Mouse (Mus musculus): ENCODE results near the gene Prim1. TPM values are rescaled to one million over a fixed set of nuclear protein-coding genes. Genes with fewer than 3 reads are reported as not detected.
A peak's percentile ranks its signal among the peaks of the same experiment; 100 is the strongest.

The Prim1 gene
- total RNA-seq, 1 experiment, result 63.5 TPM

DNA sequence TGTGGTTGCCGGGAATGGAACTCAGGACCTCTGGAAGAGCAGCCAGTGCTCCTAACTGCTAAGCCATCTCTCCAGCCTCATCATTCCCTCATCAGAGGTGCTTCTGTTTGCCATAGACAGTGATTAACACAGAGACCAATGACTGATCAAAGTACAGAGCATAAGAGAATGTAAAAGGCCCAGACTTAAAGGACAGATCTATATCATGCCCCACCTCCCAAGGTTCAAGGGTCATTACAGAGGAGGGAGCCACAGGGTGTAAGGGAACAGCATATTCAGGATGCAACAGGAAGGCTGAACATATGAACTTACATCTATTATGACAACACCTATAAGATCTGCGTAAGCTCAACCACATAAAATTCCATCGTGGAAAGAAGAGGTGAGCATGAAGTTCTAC, 18.3 kb upstream of the Prim1 start:
- H3K36me3 ChIP-seq (ENCODE audit: control insufficient read depth, insufficient read depth, low read length, poor library complexity, severe bottlenecking), result no peaks in the 10 kb centered on the region
- in situ Hi-C loops (cut with MboI; ENCODE audit: low sequenced_read_pairs in 2 of 2, unreplicated experiment in 2 of 2), result no loop called here

DNA sequence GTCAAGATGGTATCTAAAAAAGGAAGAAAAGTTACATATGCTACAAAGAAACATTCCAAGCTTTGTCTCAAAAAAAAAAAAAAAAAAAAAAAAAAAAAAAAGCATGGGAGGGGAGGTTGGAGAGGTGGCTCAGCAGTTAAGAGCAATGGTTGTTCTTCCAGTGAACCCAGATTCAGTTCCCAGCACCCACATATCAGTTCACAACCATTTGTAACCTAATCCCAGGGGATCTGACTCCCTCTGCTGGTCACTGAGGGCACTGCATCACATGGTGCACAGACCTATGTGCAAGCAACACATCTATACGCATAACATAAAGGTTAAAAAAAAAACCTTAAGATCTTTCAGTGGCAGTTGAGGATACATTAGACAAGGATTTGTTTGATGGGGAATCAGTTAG, 16.7 kb upstream of the Prim1 start:
- H3K9me3 ChIP-seq (ENCODE audit: control insufficient read depth, insufficient read depth, low read depth, low read length), result no peaks in the 10 kb centered on the region
- H3K36me3 ChIP-seq (ENCODE audit: control insufficient read depth, insufficient read depth, low read length, poor library complexity, severe bottlenecking), result no peaks in the 10 kb centered on the region
- H3K4me3 ChIP-seq (ENCODE audit: insufficient read depth in 1 of 2, low read depth in 1 of 2, low read length in 2 of 2, poor library complexity in 1 of 2, severe bottlenecking in 1 of 2), result no peak overlapping the region
- no peak overlapping the region for H3K9ac ChIP-seq (ENCODE audit: insufficient read depth, low read depth, low read length, poor library complexity, severe bottlenecking)
- H3K4me1 ChIP-seq (ENCODE audit: control insufficient read depth in 2 of 2, insufficient read depth in 2 of 2, low read length in 2 of 2, poor library complexity in 1 of 2), result no peaks in the 10 kb centered on the region
- DNase-seq (ENCODE audit: low read depth, low spot score), result no peak
- in situ Hi-C loops (cut with MboI; ENCODE audit: low sequenced_read_pairs in 2 of 2, unreplicated experiment in 2 of 2), result no loop called here
- TF ChIP-seq CHD2 (IDR thresholded peaks at IDR 0.05; ENCODE audit: low read depth, low read length) (no peak), ZNF384 (IDR thresholded peaks at IDR 0.05; ENCODE audit: low read depth, low read length) (peak; percentile 90)
- no peak overlapping the region for H3K27ac ChIP-seq (ENCODE audit: insufficient read depth, low read depth, low read length, poor library complexity, severe bottlenecking)

More for the DNA sequence above, 18.3 kb upstream of the Prim1 start:
- Histone ChIP-seq H3K9ac (ENCODE audit: insufficient read depth, low read depth, low read length, poor library complexity, severe bottlenecking) (no peak overlapping the region), H3K9me3 (ENCODE audit: control insufficient read depth, insufficient read depth, low read depth, low read length) (no peaks in the 10 kb centered on the region), H3K4me1 (ENCODE audit: control insufficient read depth in 2 of 2, insufficient read depth in 2 of 2, low read length in 2 of 2, poor library complexity in 1 of 2) (no peaks in the 10 kb centered on the region), H3K27ac (ENCODE audit: insufficient read depth, low read depth, low read length, poor library complexity, severe bottlenecking) (no peak overlapping the region), H3K4me3 (ENCODE audit: insufficient read depth in 1 of 2, low read depth in 1 of 2, low read length in 2 of 2, poor library complexity in 1 of 2, severe bottlenecking in 1 of 2) (no peak overlapping the region)
- DNase-seq (ENCODE audit: low read depth, low spot score), result no peak
- TF ChIP-seq ZC3H11A (IDR thresholded peaks at IDR 0.05; ENCODE audit: borderline replicate concordance, low read depth, low read length), result no peak
- no peak for TF ChIP-seq CHD2 (IDR thresholded peaks at IDR 0.05; ENCODE audit: low read depth, low read length)
- TF ChIP-seq MAFK (IDR thresholded peaks at IDR 0.05; ENCODE audit: insufficient read depth, low read depth, low read length), result no peak
- no peak for TF ChIP-seq HCFC1 (IDR thresholded peaks at IDR 0.05; ENCODE audit: borderline replicate concordance, insufficient read depth, low read length)
- TF ChIP-seq ZNF384 (IDR thresholded peaks at IDR 0.05; ENCODE audit: low read depth, low read length), result no peak

DNA sequence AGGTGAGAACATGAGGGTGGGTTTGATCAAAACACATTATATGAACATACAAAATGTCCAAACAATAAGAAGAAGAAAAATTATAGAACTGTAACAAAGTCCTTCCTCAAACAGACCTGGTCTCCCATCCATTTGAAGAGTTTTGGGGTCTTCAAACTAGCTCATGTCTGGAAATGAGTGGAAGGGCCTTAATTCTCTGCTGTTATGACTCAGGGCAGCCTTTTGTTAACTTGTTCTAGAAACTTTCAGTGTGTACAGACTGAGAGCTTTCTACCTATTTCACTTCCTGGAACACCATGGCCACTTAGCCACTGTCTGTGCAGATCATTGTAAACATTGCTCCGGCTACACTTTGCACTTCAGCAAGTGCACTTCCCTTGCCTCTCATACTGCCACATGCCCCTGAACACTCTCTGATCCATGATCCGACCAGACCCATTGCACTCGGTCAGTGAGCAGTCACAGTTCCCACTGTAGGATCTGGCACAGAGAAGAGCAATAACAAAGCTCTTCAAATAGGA, 11.6 kb upstream of the Prim1 start:
- Histone ChIP-seq H3K36me3 (ENCODE audit: control insufficient read depth, insufficient read depth, low read length, poor library complexity, severe bottlenecking) (no peaks in the 10 kb centered on the region), H3K9ac (ENCODE audit: insufficient read depth, low read depth, low read length, poor library complexity, severe bottlenecking) (no peak overlapping the region), H3K9me3 (ENCODE audit: control insufficient read depth, insufficient read depth, low read depth, low read length) (no peaks in the 10 kb centered on the region), H3K4me1 (ENCODE audit: control insufficient read depth in 2 of 2, insufficient read depth in 2 of 2, low read length in 2 of 2, poor library complexity in 1 of 2) (no peaks in the 10 kb centered on the region), H3K27ac (ENCODE audit: insufficient read depth, low read depth, low read length, poor library complexity, severe bottlenecking) (no peak overlapping the region), H3K4me3 (ENCODE audit: insufficient read depth in 1 of 2, low read depth in 1 of 2, low read length in 2 of 2, poor library complexity in 1 of 2, severe bottlenecking in 1 of 2) (no peak overlapping the region)
- in situ Hi-C loops (cut with MboI; ENCODE audit: low sequenced_read_pairs in 2 of 2, unreplicated experiment in 2 of 2), result no loop called here
- TF ChIP-seq CHD2 (IDR thresholded peaks at IDR 0.05; ENCODE audit: low read depth, low read length), result no peak
- no peak for TF ChIP-seq ZNF384 (IDR thresholded peaks at IDR 0.05; ENCODE audit: low read depth, low read length)
- no peak for TF ChIP-seq MAFK (IDR thresholded peaks at IDR 0.05; ENCODE audit: insufficient read depth, low read depth, low read length)
- no peak for TF ChIP-seq ZC3H11A (IDR thresholded peaks at IDR 0.05; ENCODE audit: borderline replicate concordance, low read depth, low read length)
- TF ChIP-seq HCFC1 (IDR thresholded peaks at IDR 0.05; ENCODE audit: borderline replicate concordance, insufficient read depth, low read length), result no peak
- no peak for DNase-seq (ENCODE audit: low read depth, low spot score)

- H3K4me3 ChIP-seq (ENCODE audit: insufficient read depth in 1 of 2, low read depth in 1 of 2, low read length in 2 of 2, poor library complexity in 1 of 2, severe bottlenecking in 1 of 2), result no peak overlapping the region
- no peaks in the 10 kb centered on the region for H3K9me3 ChIP-seq (ENCODE audit: control insufficient read depth, insufficient read depth, low read depth, low read length)
- no peaks in the 10 kb centered on the region for H3K36me3 ChIP-seq (ENCODE audit: control insufficient read depth, insufficient read depth, low read length, poor library complexity, severe bottlenecking)
- H3K9ac ChIP-seq (ENCODE audit: insufficient read depth, low read depth, low read length, poor library complexity, severe bottlenecking), result no peak overlapping the region
- TF ChIP-seq HCFC1 (IDR thresholded peaks at IDR 0.05; ENCODE audit: borderline replicate concordance, insufficient read depth, low read length), result no peak
- TF ChIP-seq CHD2 (IDR thresholded peaks at IDR 0.05; ENCODE audit: low read depth, low read length), result no peak
- no peak for TF ChIP-seq ZNF384 (IDR thresholded peaks at IDR 0.05; ENCODE audit: low read depth, low read length)
- no peak for TF ChIP-seq MAFK (IDR thresholded peaks at IDR 0.05; ENCODE audit: insufficient read depth, low read depth, low read length)
- no peak for TF ChIP-seq ZC3H11A (IDR thresholded peaks at IDR 0.05; ENCODE audit: borderline replicate concordance, low read depth, low read length)
- in situ Hi-C loops (cut with MboI; ENCODE audit: low sequenced_read_pairs in 2 of 2, unreplicated experiment in 2 of 2), result loop anchor here in 1 of 2 experiments (5.0 kb wide), 2 partner anchors 48 to 263 kb away; no protein-coding TSS in a partner anchor
- DNase-seq (ENCODE audit: low read depth, low spot score), result no peak
- no peak overlapping the region for H3K27ac ChIP-seq (ENCODE audit: insufficient read depth, low read depth, low read length, poor library complexity, severe bottlenecking)
- no peaks in the 10 kb centered on the region for H3K4me1 ChIP-seq (ENCODE audit: control insufficient read depth in 2 of 2, insufficient read depth in 2 of 2, low read length in 2 of 2, poor library complexity in 1 of 2)
These were observed 10.1 kb upstream of the Prim1 start for GRCm38 (mm10) chr10:128004918-128005317.

DNA sequence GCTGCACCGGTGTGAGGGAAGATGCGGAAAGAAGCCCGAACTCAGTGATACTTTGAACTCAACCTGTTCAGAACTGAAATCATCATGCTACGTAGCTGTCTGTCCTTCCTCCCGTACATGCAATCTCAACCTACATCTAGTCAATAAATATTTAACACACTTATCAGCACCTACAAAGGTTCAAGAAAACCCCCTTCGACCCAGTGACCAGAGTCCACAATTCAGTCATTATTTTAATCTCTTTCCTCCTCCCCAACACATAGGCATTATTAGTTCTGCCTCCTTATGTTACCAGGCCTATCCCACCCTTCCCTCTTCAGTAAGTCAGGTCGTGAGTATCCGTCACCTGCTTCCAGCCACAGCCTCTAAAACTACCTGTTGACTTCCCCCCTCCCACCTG, 9.5 kb upstream of the Prim1 start:
- in situ Hi-C loops (cut with MboI; ENCODE audit: low sequenced_read_pairs in 2 of 2, unreplicated experiment in 2 of 2), result loop anchor here in 1 of 2 experiments (5.0 kb wide), 2 partner anchors 48 to 263 kb away; no protein-coding TSS in a partner anchor
- Histone ChIP-seq H3K36me3 (ENCODE audit: control insufficient read depth, insufficient read depth, low read length, poor library complexity, severe bottlenecking) (no peaks in the 10 kb centered on the region), H3K4me3 (ENCODE audit: insufficient read depth in 1 of 2, low read depth in 1 of 2, low read length in 2 of 2, poor library complexity in 1 of 2, severe bottlenecking in 1 of 2) (no peak overlapping the region), H3K27ac (ENCODE audit: insufficient read depth, low read depth, low read length, poor library complexity, severe bottlenecking) (no peak overlapping the region), H3K9ac (ENCODE audit: insufficient read depth, low read depth, low read length, poor library complexity, severe bottlenecking) (no peak overlapping the region), H3K9me3 (ENCODE audit: control insufficient read depth, insufficient read depth, low read depth, low read length) (no peaks in the 10 kb centered on the region), H3K4me1 (ENCODE audit: control insufficient read depth in 2 of 2, insufficient read depth in 2 of 2, low read length in 2 of 2, poor library complexity in 1 of 2) (no peaks in the 10 kb centered on the region)
- no peak for DNase-seq (ENCODE audit: low read depth, low spot score)
- TF ChIP-seq MAFK (IDR thresholded peaks at IDR 0.05; ENCODE audit: insufficient read depth, low read depth, low read length) (no peak), ZC3H11A (IDR thresholded peaks at IDR 0.05; ENCODE audit: borderline replicate concordance, low read depth, low read length) (no peak), CHD2 (IDR thresholded peaks at IDR 0.05; ENCODE audit: low read depth, low read length) (no peak), HCFC1 (IDR thresholded peaks at IDR 0.05; ENCODE audit: borderline replicate concordance, insufficient read depth, low read length) (no peak), ZNF384 (IDR thresholded peaks at IDR 0.05; ENCODE audit: low read depth, low read length) (no peak)

All from ES-E14 (cell line).